In genomic region chr2:167948047-167948446, GRCm38 (mm10) we compare ENCODE assay signal across 13 mouse cellular contexts. TPM values are rescaled to one million over a fixed set of nuclear protein-coding genes. Genes with fewer than 3 reads are reported as not detected.
DNase-seq lines count a peak whose midpoint lies in the region; ATAC-seq lines count a peak whose summit lies in the region.
"Had no signal": no experiment of that assay in that cellular context is flagged by ENCODE, and none has a peak within 500 bp of the region (broad histone marks: within the 10 kb centered on the region; RNA-seq: fewer than 3 reads in every experiment).

No protein-coding gene starts in this region.

- peaks cover 84% of the 10 kb centered on the region for H3K4me1 ChIP-seq in heart, embryonic 13.5 days
- peaks cover 43% of the 10 kb centered on the region for H3K4me1 ChIP-seq in midbrain, embryonic 10.5 days
- H3K4me1 ChIP-seq in midbrain, embryonic 15.5 days: peaks cover 46% of the 10 kb centered on the region
- H3K4me1 ChIP-seq in stomach, embryonic 16.5 days (ENCODE audit: control insufficient read depth, insufficient read depth, low read length): peaks cover 54% of the 10 kb centered on the region
- H3K4me1 ChIP-seq in forebrain, embryonic 10.5 days: peaks cover 42% of the 10 kb centered on the region

- no peaks in the 10 kb centered on the region for H3K9me3 ChIP-seq in heart, embryonic 13.5 days
- no peaks in the 10 kb centered on the region for H3K9me3 ChIP-seq in midbrain, embryonic 10.5 days (replicated peaks)
- H3K9me3 ChIP-seq in midbrain, embryonic 15.5 days: no peaks in the 10 kb centered on the region
- no peaks in the 10 kb centered on the region for H3K9me3 ChIP-seq in stomach, embryonic 16.5 days (replicated peaks; ENCODE audit: control insufficient read depth, low read length)
- H3K9me3 ChIP-seq in forebrain, embryonic 10.5 days: no peaks in the 10 kb centered on the region

- no peak overlapping the region for H3K4me3 ChIP-seq in heart, embryonic 13.5 days
- no peak overlapping the region for H3K4me3 ChIP-seq in midbrain, embryonic 10.5 days
- H3K4me3 ChIP-seq in midbrain, embryonic 15.5 days: no peak overlapping the region
- H3K4me3 ChIP-seq in stomach, embryonic 16.5 days (replicated peaks; ENCODE audit: low read length): no peak overlapping the region
- H3K4me3 ChIP-seq in forebrain, embryonic 10.5 days: no peak overlapping the region
- H3K4me3 ChIP-seq: erythroblast, embryonic 14.5 days had no signal

- H3K27me3 ChIP-seq in heart, embryonic 13.5 days (replicated peaks): no peaks in the 10 kb centered on the region
- H3K27me3 ChIP-seq in midbrain, embryonic 10.5 days (ENCODE audit: low read depth, poor library complexity, severe bottlenecking): no peaks in the 10 kb centered on the region
- H3K27me3 ChIP-seq in midbrain, embryonic 15.5 days (replicated peaks): no peaks in the 10 kb centered on the region
- H3K27me3 ChIP-seq in stomach, embryonic 16.5 days (ENCODE audit: control insufficient read depth, insufficient read depth, low read length): no peaks in the 10 kb centered on the region
- H3K27me3 ChIP-seq in forebrain, embryonic 10.5 days (ENCODE audit: poor library complexity, severe bottlenecking): no peaks in the 10 kb centered on the region

- H3K27ac ChIP-seq in heart, embryonic 13.5 days (replicated peaks): peak overlapping the region; percentile 59
- 0 out of 2 replicates have a peak overlapping the region, but pooled peaks have one; percentile 9 for H3K27ac ChIP-seq in midbrain, embryonic 10.5 days (replicated peaks)
- no peak overlapping the region for H3K27ac ChIP-seq in midbrain, embryonic 15.5 days
- H3K27ac ChIP-seq in stomach, embryonic 16.5 days (ENCODE audit: low read length): peak overlapping the region; percentile 73
- H3K27ac ChIP-seq in forebrain, embryonic 10.5 days: no peak overlapping the region

- peak overlapping the region; percentile 47; the same call in 1 of the 2 replicates for H3K9ac ChIP-seq in heart, embryonic 13.5 days
- no peak overlapping the region for H3K9ac ChIP-seq in midbrain, embryonic 15.5 days
- no peak overlapping the region for H3K9ac ChIP-seq in stomach, embryonic 16.5 days (ENCODE audit: low read length)

- no peaks in the 10 kb centered on the region for H3K36me3 ChIP-seq in heart, embryonic 13.5 days
- no peaks in the 10 kb centered on the region; the same call in 1 of the 2 replicates for H3K36me3 ChIP-seq in midbrain, embryonic 10.5 days
- H3K36me3 ChIP-seq in midbrain, embryonic 15.5 days (replicated peaks): no peaks in the 10 kb centered on the region
- no peaks in the 10 kb centered on the region for H3K36me3 ChIP-seq in stomach, embryonic 16.5 days (ENCODE audit: control insufficient read depth, insufficient read depth, low read length)
- peaks cover 5% of the 10 kb centered on the region; the same call in 1 of the 2 replicates for H3K36me3 ChIP-seq in forebrain, embryonic 10.5 days (replicated peaks)

- no peak for DNase-seq in heart, adult 18-20 months
- no peak for DNase-seq in midbrain, embryonic 10.5 days (ENCODE audit: low spot score)
- peak; percentile 62 for DNase-seq in lung, postnatal 14 days
- DNase-seq in ovary, postnatal 36 days (ENCODE audit: low spot score): no peak
- DNase-seq in forebrain, embryonic 10.5 days (ENCODE audit: extremely low spot score, low spot score): no peak
- DNase-seq: adrenal gland, postnatal 25 days; cerebellum, adult 18-20 months; embryo, embryonic 11 days; kidney, postnatal 36 days had no signal

- ATAC-seq in heart, embryonic 13.5 days (ENCODE audit: extremely low read depth, insufficient number of reproducible peaks, low FRiP score, low TSS enrichment): no peak
- ATAC-seq in midbrain, embryonic 15.5 days (replicated peaks): no peak
- ATAC-seq in stomach, embryonic 16.5 days (ENCODE audit: insufficient read depth, low FRiP score): peak; percentile 16; the same call in 1 of the 2 replicates

- WGBS in heart, embryonic 13.5 days: 73% methylated on average over 6 of the region's 6 CpGs
- 87% methylated on average over 6 of the region's 6 CpGs for WGBS in midbrain, embryonic 10.5 days
- 77% methylated on average over 6 of the region's 6 CpGs for WGBS in midbrain, embryonic 15.5 days
- 71% methylated on average over 6 of the region's 6 CpGs for WGBS in stomach, embryonic 16.5 days
- 84% methylated on average over 6 of the region's 6 CpGs for WGBS in forebrain, embryonic 10.5 days

- H3K4me2 ChIP-seq in heart, embryonic 13.5 days: no peak overlapping the region
- no peak overlapping the region for H3K4me2 ChIP-seq in midbrain, embryonic 15.5 days
- no peak overlapping the region for H3K4me2 ChIP-seq in stomach, embryonic 16.5 days (ENCODE audit: low read depth, low read length)

RNA-seq across cellular contexts. Expression of gene Ptpn1, which starts 16.2 kb away (rescaled TPM):
- 42.1 and 47.2 TPM in 2 replicates for polyA plus RNA-seq in heart, embryonic 13.5 days (2015; fragmentation: Nextera tagmentation; extraction: Ambion mirVana)
- 10 to 100 TPM; 16.4 to 19.8 TPM for total RNA-seq in heart, adult 18-20 months (2021)
- 79.2 and 79.8 TPM in 2 replicates for polyA plus RNA-seq in midbrain, embryonic 10.5 days (2016; fragmentation: Nextera tagmentation; extraction: Ambion mirVana)
- 73.6 and 74.5 TPM in 2 replicates for polyA plus RNA-seq in midbrain, embryonic 15.5 days (2015; fragmentation: Nextera tagmentation; extraction: Ambion mirVana)
- polyA plus RNA-seq in stomach, embryonic 16.5 days (2015; fragmentation: Nextera tagmentation; extraction: Ambion mirVana): 49.5 and 51.3 TPM in 2 replicates
- polyA plus RNA-seq in forebrain, embryonic 10.5 days (2016; fragmentation: Nextera tagmentation; extraction: Ambion mirVana): 66.0 and 66.4 TPM in 2 replicates

Comparison
In these comparisons a context has a peak if more than half of its experiments do, and no peak if none do; other contexts are left out.
1. H3K27ac ChIP-seq: peak in heart, embryonic 13.5 days (single experiment), midbrain, embryonic 10.5 days (single experiment) and stomach, embryonic 16.5 days (single experiment); none in midbrain, embryonic 15.5 days (single experiment) and forebrain, embryonic 10.5 days (single experiment).